Mouse (Mus musculus): ENCODE measurements at regions not wholly inside any gene's neighbourhood (a gene's known extent, or its start where the extent isn't known, plus 50 kb on each side); places are given as distances from the start of the nearest gene placed in this dataset.

DNA sequence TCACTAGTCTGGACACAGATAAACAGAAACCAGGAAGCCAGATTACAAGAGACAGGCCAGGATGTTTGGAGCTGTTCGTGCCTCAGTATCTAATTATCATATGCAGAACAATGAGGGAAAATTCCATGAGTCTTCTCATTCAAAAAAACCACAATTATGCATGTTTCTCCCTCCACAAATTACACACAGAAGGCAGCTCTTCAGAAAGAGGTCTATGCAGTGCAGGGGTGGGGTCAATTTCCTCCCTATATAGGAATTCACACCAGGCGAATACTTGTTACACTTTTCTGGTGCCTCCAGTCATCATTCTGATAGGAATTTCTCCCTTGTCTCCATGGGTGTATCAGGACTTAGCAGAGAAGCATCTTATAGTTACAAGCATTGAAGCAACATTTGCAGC, 222.1 kb upstream of the Ercc4 start:
- TF ChIP-seq REST (IDR thresholded peaks at IDR 0.05; ENCODE audit: insufficient read depth, insufficient read length) (no peak), TCF12 (IDR thresholded peaks at IDR 0.05; ENCODE audit: insufficient read depth, poor library complexity, severe bottlenecking) (no peak), POLR2AphosphoS2 (IDR thresholded peaks at IDR 0.05; ENCODE audit: insufficient read length, low read depth) (no peak), USF1 (IDR thresholded peaks at IDR 0.05; ENCODE audit: low read depth) (no peak), MYOG (IDR thresholded peaks at IDR 0.05; ENCODE audit: control insufficient read depth in 1 of 3, insufficient read depth in 1 of 3, insufficient read length in 2 of 3, low read depth in 2 of 3) (no peak), TCF3 (IDR thresholded peaks at IDR 0.05; ENCODE audit: insufficient read length, low read depth) (no peak), MAX (IDR thresholded peaks at IDR 0.05; ENCODE audit: low read depth) (no peak), POLR2A (IDR thresholded peaks at IDR 0.05; ENCODE audit: insufficient read length, low read depth) (no peak), SRF (IDR thresholded peaks at IDR 0.05; ENCODE audit: control insufficient read depth, insufficient read length, low read depth) (no peak), CEBPB (IDR thresholded peaks at IDR 0.05; ENCODE audit: insufficient read depth, poor library complexity, severe bottlenecking) (no peak), E2F4 (IDR thresholded peaks at IDR 0.05; ENCODE audit: insufficient read depth) (no peak), MYOD1 (IDR thresholded peaks at IDR 0.05; ENCODE audit: control insufficient read depth in 1 of 3, insufficient read length in 2 of 3, low read depth in 2 of 3) (no peak)
- H3K27me3 ChIP-seq (ENCODE audit: control insufficient read depth, insufficient read depth, insufficient read length) = no peaks in the 10 kb centered on the region
- no peak overlapping the region for H3K4me2 ChIP-seq (ENCODE audit: low read depth)
- H3K79me2 ChIP-seq (ENCODE audit: control insufficient read depth, insufficient read depth) = no peaks in the 10 kb centered on the region
- no peaks in the 10 kb centered on the region for H3K36me3 ChIP-seq (ENCODE audit: control insufficient read depth, insufficient read depth)
- H3K4me3 ChIP-seq = no peak overlapping the region
- H3ac ChIP-seq (ENCODE audit: control insufficient read depth, insufficient read length) = no peak overlapping the region

GRCm38 (mm10) chr16:12890094-12890493, 219.4 kb upstream of the Ercc4 start:
- no peak overlapping the region for H3ac ChIP-seq (ENCODE audit: control insufficient read depth, insufficient read length)
- H3K36me3 ChIP-seq (ENCODE audit: control insufficient read depth, insufficient read depth) = no peaks in the 10 kb centered on the region
- H3K79me2 ChIP-seq (ENCODE audit: control insufficient read depth, insufficient read depth) = no peaks in the 10 kb centered on the region
- TF ChIP-seq TCF12 (IDR thresholded peaks at IDR 0.05; ENCODE audit: insufficient read depth, poor library complexity, severe bottlenecking) = no peak
- TF ChIP-seq MYOD1 (IDR thresholded peaks at IDR 0.05; ENCODE audit: control insufficient read depth in 1 of 3, insufficient read length in 2 of 3, low read depth in 2 of 3) = no peak
- TF ChIP-seq SRF (IDR thresholded peaks at IDR 0.05; ENCODE audit: control insufficient read depth, insufficient read length, low read depth) = no peak
- no peak for TF ChIP-seq POLR2A (IDR thresholded peaks at IDR 0.05; ENCODE audit: insufficient read length, low read depth)
- no peak for TF ChIP-seq TCF3 (IDR thresholded peaks at IDR 0.05; ENCODE audit: insufficient read length, low read depth)
- no peak for TF ChIP-seq POLR2AphosphoS2 (IDR thresholded peaks at IDR 0.05; ENCODE audit: insufficient read length, low read depth)
- no peak for TF ChIP-seq MYOG (IDR thresholded peaks at IDR 0.05; ENCODE audit: control insufficient read depth in 1 of 3, insufficient read depth in 1 of 3, insufficient read length in 2 of 3, low read depth in 2 of 3)
- TF ChIP-seq MAX (IDR thresholded peaks at IDR 0.05; ENCODE audit: low read depth) = no peak
- no peak for TF ChIP-seq CEBPB (IDR thresholded peaks at IDR 0.05; ENCODE audit: insufficient read depth, poor library complexity, severe bottlenecking)
- no peak for TF ChIP-seq REST (IDR thresholded peaks at IDR 0.05; ENCODE audit: insufficient read depth, insufficient read length)
- TF ChIP-seq USF1 (IDR thresholded peaks at IDR 0.05; ENCODE audit: low read depth) = no peak
- TF ChIP-seq E2F4 (IDR thresholded peaks at IDR 0.05; ENCODE audit: insufficient read depth) = no peak
- no peaks in the 10 kb centered on the region for H3K27me3 ChIP-seq (ENCODE audit: control insufficient read depth, insufficient read depth, insufficient read length)
- no peak overlapping the region for H3K4me3 ChIP-seq
- H3K4me2 ChIP-seq (ENCODE audit: low read depth) = no peak overlapping the region

GRCm38 (mm10) chr16:12890545-12890944, 218.9 kb upstream of the Ercc4 start:
- TF ChIP-seq MAX (IDR thresholded peaks at IDR 0.05; ENCODE audit: low read depth) (no peak), POLR2AphosphoS2 (IDR thresholded peaks at IDR 0.05; ENCODE audit: insufficient read length, low read depth) (no peak), REST (IDR thresholded peaks at IDR 0.05; ENCODE audit: insufficient read depth, insufficient read length) (no peak), MYOG (IDR thresholded peaks at IDR 0.05; ENCODE audit: control insufficient read depth in 1 of 3, insufficient read depth in 1 of 3, insufficient read length in 2 of 3, low read depth in 2 of 3) (no peak), SRF (IDR thresholded peaks at IDR 0.05; ENCODE audit: control insufficient read depth, insufficient read length, low read depth) (no peak), POLR2A (IDR thresholded peaks at IDR 0.05; ENCODE audit: insufficient read length, low read depth) (no peak), MYOD1 (IDR thresholded peaks at IDR 0.05; ENCODE audit: control insufficient read depth in 1 of 3, insufficient read length in 2 of 3, low read depth in 2 of 3) (no peak), USF1 (IDR thresholded peaks at IDR 0.05; ENCODE audit: low read depth) (no peak), E2F4 (IDR thresholded peaks at IDR 0.05; ENCODE audit: insufficient read depth) (no peak), TCF3 (IDR thresholded peaks at IDR 0.05; ENCODE audit: insufficient read length, low read depth) (no peak), CEBPB (IDR thresholded peaks at IDR 0.05; ENCODE audit: insufficient read depth, poor library complexity, severe bottlenecking) (no peak)
- Histone ChIP-seq H3ac (ENCODE audit: control insufficient read depth, insufficient read length) (no peak overlapping the region), H3K27me3 (ENCODE audit: control insufficient read depth, insufficient read depth, insufficient read length) (no peaks in the 10 kb centered on the region)

DNA sequence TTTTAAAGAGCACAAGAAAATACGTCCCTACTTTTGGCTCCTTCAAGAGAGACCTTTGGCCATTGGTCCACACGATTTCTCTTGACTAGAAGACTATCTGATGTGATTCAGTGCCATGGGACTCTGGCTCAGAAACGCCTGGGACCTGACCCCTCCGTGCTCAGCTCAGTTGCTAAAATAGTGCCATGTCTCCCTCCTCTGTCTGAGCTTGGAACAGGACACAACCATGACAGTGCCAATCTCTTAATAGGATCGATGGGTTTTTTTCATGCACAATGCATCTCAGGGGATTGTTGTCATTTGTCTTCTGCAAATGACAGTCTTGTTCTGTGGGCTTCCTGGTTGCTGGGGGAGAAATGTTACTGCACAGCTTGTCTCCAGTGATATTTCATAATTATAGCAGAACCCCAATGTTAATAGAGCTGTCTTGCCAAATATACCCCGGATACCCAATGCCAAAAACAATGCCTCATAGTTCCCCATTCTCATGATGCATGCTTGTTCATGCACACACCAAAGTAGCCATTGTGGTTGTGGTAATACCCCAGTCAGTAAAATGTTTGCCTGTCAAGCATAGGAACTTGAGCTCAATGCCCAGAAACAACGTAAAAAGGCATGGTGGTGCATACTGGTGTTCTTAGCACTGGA, 216.7 kb upstream of the Ercc4 start:
- TF ChIP-seq REST (IDR thresholded peaks at IDR 0.05; ENCODE audit: insufficient read depth, insufficient read length) (no peak), E2F4 (IDR thresholded peaks at IDR 0.05; ENCODE audit: insufficient read depth) (no peak), POLR2A (IDR thresholded peaks at IDR 0.05; ENCODE audit: insufficient read length, low read depth) (no peak), TCF12 (IDR thresholded peaks at IDR 0.05; ENCODE audit: insufficient read depth, poor library complexity, severe bottlenecking) (no peak), MYOD1 (IDR thresholded peaks at IDR 0.05; ENCODE audit: control insufficient read depth in 1 of 3, insufficient read length in 2 of 3, low read depth in 2 of 3) (no peak), MAX (IDR thresholded peaks at IDR 0.05; ENCODE audit: low read depth) (no peak), TCF3 (IDR thresholded peaks at IDR 0.05; ENCODE audit: insufficient read length, low read depth) (no peak), MYOG (IDR thresholded peaks at IDR 0.05; ENCODE audit: control insufficient read depth in 1 of 3, insufficient read depth in 1 of 3, insufficient read length in 2 of 3, low read depth in 2 of 3) (no peak), POLR2AphosphoS2 (IDR thresholded peaks at IDR 0.05; ENCODE audit: insufficient read length, low read depth) (no peak), SRF (IDR thresholded peaks at IDR 0.05; ENCODE audit: control insufficient read depth, insufficient read length, low read depth) (no peak), USF1 (IDR thresholded peaks at IDR 0.05; ENCODE audit: low read depth) (no peak)
- H3K79me2 ChIP-seq (ENCODE audit: control insufficient read depth, insufficient read depth) = no peaks in the 10 kb centered on the region
- H3ac ChIP-seq (ENCODE audit: control insufficient read depth, insufficient read length) = no peak overlapping the region
- H3K4me3 ChIP-seq = no peak overlapping the region
- no peaks in the 10 kb centered on the region for H3K27me3 ChIP-seq (ENCODE audit: control insufficient read depth, insufficient read depth, insufficient read length)
- H3K4me2 ChIP-seq (ENCODE audit: low read depth) = no peak overlapping the region
- no peaks in the 10 kb centered on the region for H3K36me3 ChIP-seq (ENCODE audit: control insufficient read depth, insufficient read depth)

More at GRCm38 (mm10) chr16:12890545-12890944, 218.9 kb upstream of the Ercc4 start:
- Histone ChIP-seq H3K4me2 (ENCODE audit: low read depth) (no peak overlapping the region), H3K36me3 (ENCODE audit: control insufficient read depth, insufficient read depth) (no peaks in the 10 kb centered on the region), H3K79me2 (ENCODE audit: control insufficient read depth, insufficient read depth) (no peaks in the 10 kb centered on the region), H3K4me3 (no peak overlapping the region)

Measured in myocyte (in vitro differentiated cells).